Mouse (Mus musculus) embryonic facial prominence, embryonic 14.5 days (tissue): ENCODE measurements around the gene Rnf17. TPM values are rescaled to one million over a fixed set of nuclear protein-coding genes. Genes with fewer than 3 reads are reported as not detected.

ENCODE experiments used
- ATAC-seq: fragments of 200-750 bp; cut with Nextera tagmentation; 2 replicates; pipeline ENCODE4 v1.8.0; 2017; ENCODE audit warnings: low read depth, moderate number of reproducible peaks, moderate TSS enrichment
- DNase-seq: peaks from one replicate; pipeline ENCODE4 v3.0.0-alpha.2; 2015; ENCODE audit warnings: low spot score
- H3K27ac ChIP-seq: fragments of 300-500 bp; sonication (generic); replicated peaks from 2 replicates; pipeline ENCODE4 v1.5.1; 2014; ENCODE audit warnings: low read depth, mild to moderate bottlenecking, low read length, moderate library complexity
- H3K27me3 ChIP-seq: fragments of 300-500 bp; sonication (generic); replicated peaks from 2 replicates; pipeline ENCODE4 v1.6.1; 2014; ENCODE audit warnings: low read length; ENCODE audit not compliant: control insufficient read depth, insufficient read depth
- H3K36me3 ChIP-seq: fragments of 300-500 bp; sonication (generic); 2 replicates; pipeline ENCODE4 v1.6.1; 2014; ENCODE audit warnings: low read length, mixed read lengths; ENCODE audit not compliant: control insufficient read depth, insufficient read depth
- H3K4me1 ChIP-seq: fragments of 300-500 bp; sonication (generic); 2 replicates; pipeline ENCODE4 v1.6.1; 2014; ENCODE audit warnings: antibody characterized with exemption, low read length; ENCODE audit not compliant: control insufficient read depth, insufficient read depth
- H3K4me2 ChIP-seq: fragments of 300-500 bp; sonication (generic); 2 replicates; pipeline ENCODE4 v1.6.1; 2014; ENCODE audit warnings: low read depth, mild to moderate bottlenecking, low read length, moderate library complexity, mixed read lengths
- H3K4me3 ChIP-seq: fragments of 300-500 bp; sonication (generic); 2 replicates; pipeline ENCODE4 v1.5.1; 2014; ENCODE audit warnings: low read depth, mild to moderate bottlenecking, low read length
- H3K9ac ChIP-seq: fragments of 300-500 bp; sonication (generic); 2 replicates; pipeline ENCODE4 v1.6.1; 2014; ENCODE audit warnings: low read depth, mild to moderate bottlenecking, low read length, moderate library complexity, mixed read lengths
- H3K9me3 ChIP-seq: fragments of 300-500 bp; sonication (generic); 2 replicates; pipeline ENCODE4 v1.6.1; 2016; ENCODE audit warnings: low read length; ENCODE audit not compliant: control insufficient read depth
- WGBS: fragments of 180-500 bp; shearing (Covaris S2); extraction: QIAGEN DNeasy Blood & Tissue Kit; methylation state at CpG from one replicate; pipeline ENCODE4 v1.1.7; 2014; 5-methylcytosine and 5-hydroxymethylcytosine counted together
- polyA plus RNA-seq: library from polyadenylated mRNA; unstranded; fragments of >200 nt; fragmentation: Nextera tagmentation; extraction: Ambion mirVana; gene quantifications from 2 replicates; pipeline ENCODE4 v1.2.1, GENCODE M21; 2014

Gene Rnf17
- polyA plus RNA-seq, 1 experiment from 2014 or later: 1.5 TPM

GRCm38 (mm10) chr14:56569041-56569440 is 166.7 kb downstream of the Rnf17 start:
- no peak for DNase-seq
- 74% methylated on average over 4 of the region's 4 CpGs for WGBS

GRCm38 (mm10) chr14:56571310-56572093 is 169.1 kb downstream of the Rnf17 start:
- Histone ChIP-seq H3K27me3 (no peaks in the 10 kb centered on the region), H3K36me3 (0 out of 2 replicates have a peak, but pooled peaks cover 1% of the 10 kb centered on the region), H3K4me1 (peaks cover 6% of the 10 kb centered on the region; the same call in 1 of the 2 replicates), H3K4me3 (peak overlapping the region; percentile 89), H3K9me3 (no peaks in the 10 kb centered on the region), H3K4me2 (peak overlapping the region; percentile 67), H3K9ac (peak overlapping the region; percentile 75), H3K27ac (peak overlapping the region; percentile 73; the same call in 1 of the 2 replicates)
- peak; percentile 100 for ATAC-seq
- WGBS: under 1% methylated on average over 45 of the region's 59 CpGs
- DNase-seq: peak; percentile 98

More at GRCm38 (mm10) chr14:56569041-56569440, 166.7 kb downstream of the Rnf17 start:
- H3K9me3 ChIP-seq: no peaks in the 10 kb centered on the region
- no peak overlapping the region for H3K4me2 ChIP-seq
- H3K27ac ChIP-seq: no peak overlapping the region
- no peak for ATAC-seq
- H3K4me1 ChIP-seq: peaks cover 6% of the 10 kb centered on the region; the same call in 1 of the 2 replicates
- no peaks in the 10 kb centered on the region for H3K27me3 ChIP-seq
- no peak overlapping the region for H3K9ac ChIP-seq
- H3K4me3 ChIP-seq: no peak overlapping the region
- H3K36me3 ChIP-seq: 0 out of 2 replicates have a peak, but pooled peaks cover 7% of the 10 kb centered on the region

GRCm38 (mm10) chr14:56572546-56572945 is 170.2 kb downstream of the Rnf17 start:
- no peaks in the 10 kb centered on the region for H3K9me3 ChIP-seq
- no peak overlapping the region; the same call in 1 of the 2 replicates for H3K9ac ChIP-seq
- DNase-seq (no peak), ATAC-seq (no peak)
- no peak overlapping the region for H3K27ac ChIP-seq
- no peaks in the 10 kb centered on the region for H3K27me3 ChIP-seq
- peaks cover 6% of the 10 kb centered on the region; the same call in 1 of the 2 replicates for H3K4me1 ChIP-seq
- no peaks in the 10 kb centered on the region for H3K36me3 ChIP-seq
- H3K4me3 ChIP-seq: peak overlapping the region; percentile 89
- 70% methylated on average over 2 of the region's 2 CpGs for WGBS
- peak overlapping the region; percentile 67 for H3K4me2 ChIP-seq

Other genes starting within 250 kb of the Rnf17 start
- not detected in 2 replicates for gene Gzmg, start 243.0 kb upstream of the Rnf17 start, polyA plus RNA-seq
- not detected in 2 replicates for gene Gzmn, start 228.0 kb upstream of the Rnf17 start, polyA plus RNA-seq
- gene Gzmf, start 191.2 kb upstream of the Rnf17 start, polyA plus RNA-seq: not detected in 2 replicates
- gene Gzmc, start 167.9 kb upstream of the Rnf17 start, polyA plus RNA-seq: 0.46 and 0.55 TPM in 2 replicates
- gene Gzmb, start 140.3 kb upstream of the Rnf17 start, polyA plus RNA-seq: 0.39 and 0.47 TPM in 2 replicates
- gene Atp12a, start 37.5 kb upstream of the Rnf17 start, polyA plus RNA-seq: 0.26 and 0.28 TPM in 2 replicates
- 9.5 and 12.2 TPM in 2 replicates for gene Cenpj, start 172.8 kb downstream of the Rnf17 start, polyA plus RNA-seq
- gene Parp4, start 173.0 kb downstream of the Rnf17 start, polyA plus RNA-seq: 3.4 and 5.1 TPM in 2 replicates